Mouse (Mus musculus): ENCODE data around the gene Trappc5.
A peak's percentile ranks its signal among the peaks of the same experiment; 100 is the strongest.

Gene Trappc5

DNA sequence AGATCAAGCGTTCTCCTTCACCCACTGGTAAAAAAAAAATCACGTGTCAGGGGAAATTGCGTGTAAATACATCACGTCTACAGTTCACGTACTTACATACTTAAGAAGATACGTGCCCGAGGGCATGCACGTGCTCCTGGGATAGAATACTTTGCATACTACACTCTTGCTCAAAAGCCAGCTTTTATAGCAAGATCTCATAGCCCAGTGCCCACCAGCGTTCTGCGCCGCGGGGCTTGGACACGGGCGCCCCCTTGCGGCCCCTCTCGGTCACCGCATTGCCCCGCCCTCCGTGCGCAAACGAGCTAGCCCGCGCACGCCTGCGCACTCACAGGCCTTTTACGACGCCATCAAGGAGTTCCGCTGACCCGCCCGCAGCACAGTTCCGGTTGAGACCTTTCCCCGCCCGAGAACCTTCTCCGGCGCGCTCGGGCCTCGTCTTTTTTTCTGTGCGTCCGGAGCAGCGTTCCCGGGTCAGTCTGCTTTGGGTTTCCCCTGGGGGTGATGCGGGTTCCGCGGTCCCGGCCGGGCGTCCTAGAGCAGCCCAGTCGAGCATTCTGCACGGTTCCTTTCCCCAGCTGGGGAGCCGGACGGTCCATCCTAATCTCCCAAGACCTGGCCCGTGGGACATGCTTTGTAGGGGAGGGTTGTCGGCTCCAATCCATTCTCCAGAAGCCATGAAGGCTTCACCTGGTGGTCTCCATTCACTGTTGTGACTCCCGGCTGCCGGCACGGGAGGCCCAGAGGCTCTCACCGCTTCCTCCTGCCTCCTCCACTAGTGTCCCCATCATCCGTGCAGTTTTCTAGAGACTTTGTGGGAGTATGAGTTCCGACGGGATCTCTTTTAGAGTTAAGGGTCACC, at the start of gene Trappc5:
Trappc5 (plus strand) TSS at position 169 of the 862 bp plus-strand sequence.
- DNase-seq = peak; percentile 96

DNA sequence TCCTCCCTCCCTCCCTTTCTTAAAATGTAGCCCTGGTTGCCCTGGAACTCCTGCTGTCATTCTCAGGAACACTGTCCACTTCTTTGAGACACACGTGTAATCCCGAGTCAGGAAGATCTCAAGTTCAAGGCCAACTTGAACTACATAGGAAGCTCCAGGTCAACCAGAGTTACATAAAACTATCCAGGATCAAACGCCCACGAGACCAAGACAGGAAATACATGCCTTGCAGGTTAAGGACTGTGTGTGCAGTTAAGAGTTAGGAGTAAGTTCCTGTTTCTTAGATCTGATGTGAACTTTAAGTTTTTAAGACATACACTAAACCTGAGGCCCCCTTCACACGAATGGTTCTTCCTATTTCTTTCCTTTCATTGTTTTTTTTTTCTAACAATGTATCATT, 49.1 kb upstream of the Trappc5 start:
- no peak for DNase-seq

DNA sequence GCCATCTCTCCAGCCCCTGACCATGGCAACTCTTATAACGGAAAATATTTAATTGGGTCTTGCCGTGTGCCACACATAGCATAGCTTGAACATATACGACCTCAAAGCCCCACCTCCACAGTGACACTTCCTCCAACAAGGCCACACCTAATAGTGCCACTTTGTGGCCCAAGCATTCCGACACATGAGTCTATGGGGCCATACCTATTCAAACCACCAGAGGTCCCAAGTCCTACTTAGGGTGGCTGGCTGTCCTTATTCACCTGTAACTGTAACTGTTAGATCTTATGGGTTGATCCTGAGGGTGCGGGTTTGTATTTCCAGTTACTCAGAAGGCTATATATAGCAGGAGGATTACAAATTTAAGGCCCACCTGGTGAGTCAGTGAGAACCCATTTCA, 48.1 kb upstream of the Trappc5 start:
- DNase-seq = peak in 1 of 2 experiments; percentile 50

- peak; percentile 73 to 86 for DNase-seq
These were observed 45.2 kb upstream of the Trappc5 start, which contains the start of gene Stxbp2 for GRCm38 (mm10) chr8:3630647-3631477. TSS of gene Stxbp2 (plus strand) at chr8:3630955.

GRCm38 (mm10) chr8:3631478-3631875, 44.6 kb upstream of the Trappc5 start:
- DNase-seq = no peak

- peak; percentile 12 to 21 for DNase-seq
These were observed 30.3 kb upstream of the Trappc5 start for GRCm38 (mm10) chr8:3645804-3646203.

DNA sequence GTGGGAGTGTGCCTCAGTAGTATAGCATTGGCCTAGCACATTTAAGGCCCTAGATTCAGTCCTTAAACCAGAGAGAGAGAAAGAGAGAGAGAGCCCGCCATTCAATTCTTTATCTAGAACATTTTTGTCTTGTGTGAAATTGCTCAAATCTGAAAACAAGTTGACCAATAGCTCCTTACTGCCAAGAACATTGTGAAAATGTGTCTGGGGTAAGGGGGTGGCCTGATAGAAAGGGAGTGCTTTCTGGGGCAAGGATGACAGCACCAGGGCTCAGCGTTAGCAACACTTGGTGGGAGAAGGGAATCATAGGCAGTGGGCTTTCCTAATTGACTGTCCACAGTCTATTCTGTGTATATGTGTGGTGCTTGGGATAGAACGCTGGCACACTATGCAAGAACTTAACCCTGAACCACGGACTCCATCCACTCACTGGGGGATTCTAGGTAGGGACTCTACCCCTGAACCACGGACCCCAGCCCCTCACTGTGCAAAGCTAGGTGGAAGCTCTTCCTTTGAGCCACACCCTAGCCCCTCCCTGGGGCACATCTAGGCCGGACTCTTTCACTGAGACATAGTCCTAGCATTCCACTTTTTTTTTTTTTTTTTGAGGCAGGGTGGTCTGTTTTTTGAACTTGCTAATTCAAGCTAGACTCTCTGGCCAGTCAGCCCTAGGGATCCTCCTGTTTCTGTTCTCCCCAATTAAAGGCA, 29.1 kb upstream of the Trappc5 start:
- no peak for DNase-seq

DNA sequence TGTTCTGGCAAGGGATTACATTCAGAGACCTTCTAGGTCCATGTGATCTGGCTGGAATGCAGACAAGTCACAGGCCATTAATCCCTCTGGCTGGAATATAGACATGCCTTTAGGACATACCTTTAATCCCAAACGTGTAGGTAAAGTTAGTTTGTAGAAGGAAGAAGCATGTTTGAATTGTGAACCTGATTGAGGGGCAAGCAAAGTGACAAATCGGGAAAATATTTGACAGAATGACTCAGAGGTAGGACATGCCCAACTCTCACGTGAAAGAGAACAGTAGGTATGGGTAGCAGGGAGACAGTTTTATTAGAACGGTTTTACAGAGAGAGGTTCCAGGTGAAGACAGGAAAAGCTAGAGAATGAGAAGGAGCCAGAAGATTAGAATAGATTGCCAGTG, 28.5 kb upstream of the Trappc5 start:
- DNase-seq = no peak

DNA sequence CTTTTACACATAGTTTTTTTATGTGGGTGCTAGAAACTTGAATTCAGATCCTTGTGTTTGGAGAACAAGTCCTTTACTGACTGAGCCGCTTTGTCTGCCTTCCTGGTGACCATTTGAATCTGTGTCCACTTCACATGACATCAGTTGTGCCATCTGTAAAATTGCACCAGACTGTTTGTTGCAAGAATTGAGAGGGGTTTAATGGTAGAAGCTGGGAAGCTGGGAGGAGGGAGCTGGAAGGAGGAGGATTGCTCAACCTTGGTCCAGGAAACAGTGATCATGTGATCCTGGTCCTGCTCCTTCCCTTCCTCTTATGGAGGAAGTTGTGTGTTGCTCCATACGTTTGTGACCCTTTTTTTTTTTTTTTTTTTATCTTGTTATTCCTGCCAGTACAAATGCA, 27.8 kb upstream of the Trappc5 start:
- DNase-seq = no peak

DNA sequence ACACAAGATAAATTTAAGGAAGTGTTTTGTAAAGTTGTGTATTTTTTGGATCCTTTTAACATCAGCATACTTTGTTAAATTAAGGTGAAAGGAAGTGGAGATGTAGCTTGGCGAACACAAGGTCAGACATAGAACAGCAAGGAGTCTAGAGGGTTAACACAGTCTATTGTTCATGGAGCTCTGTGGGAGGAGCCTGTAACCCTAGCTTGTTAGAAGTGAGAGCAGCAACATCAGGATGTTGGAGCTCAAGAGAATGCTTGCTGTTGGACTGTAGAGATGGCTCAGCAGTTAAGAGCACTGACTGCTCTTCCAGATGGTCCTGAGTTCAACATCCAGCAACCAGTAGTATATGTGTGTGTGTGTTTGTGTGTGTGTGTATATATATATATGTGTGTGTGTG, 27.1 kb upstream of the Trappc5 start:
- DNase-seq = no peak

GRCm38 (mm10) chr8:3652845-3653244, 23.3 kb upstream of the Trappc5 start:
- no peak for DNase-seq

DNA sequence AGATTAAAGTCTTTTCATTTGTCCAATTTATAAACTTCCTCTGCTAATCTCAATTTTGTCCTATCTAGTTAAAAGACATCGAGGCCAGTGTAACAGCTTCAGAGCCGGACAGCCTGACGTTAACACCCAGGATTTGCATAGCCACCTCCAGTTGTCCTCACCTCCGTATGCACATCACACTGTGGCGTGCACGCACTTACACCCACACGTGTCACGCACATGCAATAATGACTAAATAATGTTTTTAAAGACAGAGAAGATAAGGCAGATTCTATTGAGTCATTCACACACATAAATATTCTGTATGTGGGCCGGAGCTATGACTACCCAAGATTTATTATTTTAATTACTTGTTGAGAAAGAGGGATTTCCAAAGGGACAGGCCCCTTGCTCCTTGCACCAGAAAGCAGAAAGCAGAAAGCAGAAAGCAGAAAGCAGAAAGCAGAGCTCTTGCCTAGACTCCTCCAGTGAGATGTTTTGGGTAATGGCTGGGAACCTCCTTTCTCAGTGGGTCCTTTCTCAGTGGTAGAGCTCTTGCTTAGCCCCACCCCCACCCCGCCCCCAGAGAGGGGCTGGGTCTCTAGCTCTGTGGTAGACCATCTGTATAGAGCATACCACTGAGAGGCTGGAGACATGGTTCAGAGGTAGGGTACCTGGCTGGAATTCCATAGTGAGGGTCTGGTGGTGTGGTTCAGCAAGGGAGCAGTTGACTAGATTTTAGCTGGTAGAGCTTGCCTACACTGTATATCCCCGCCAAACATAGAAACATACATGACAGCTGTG, 21.2 kb upstream of the Trappc5 start:
- no peak for DNase-seq

- no peak for DNase-seq
These were observed 20.6 kb upstream of the Trappc5 start, which contains the start of gene Retn for GRCm38 (mm10) chr8:3655526-3655925. TSS of gene Retn (plus strand) at chr8:3655770.

DNA sequence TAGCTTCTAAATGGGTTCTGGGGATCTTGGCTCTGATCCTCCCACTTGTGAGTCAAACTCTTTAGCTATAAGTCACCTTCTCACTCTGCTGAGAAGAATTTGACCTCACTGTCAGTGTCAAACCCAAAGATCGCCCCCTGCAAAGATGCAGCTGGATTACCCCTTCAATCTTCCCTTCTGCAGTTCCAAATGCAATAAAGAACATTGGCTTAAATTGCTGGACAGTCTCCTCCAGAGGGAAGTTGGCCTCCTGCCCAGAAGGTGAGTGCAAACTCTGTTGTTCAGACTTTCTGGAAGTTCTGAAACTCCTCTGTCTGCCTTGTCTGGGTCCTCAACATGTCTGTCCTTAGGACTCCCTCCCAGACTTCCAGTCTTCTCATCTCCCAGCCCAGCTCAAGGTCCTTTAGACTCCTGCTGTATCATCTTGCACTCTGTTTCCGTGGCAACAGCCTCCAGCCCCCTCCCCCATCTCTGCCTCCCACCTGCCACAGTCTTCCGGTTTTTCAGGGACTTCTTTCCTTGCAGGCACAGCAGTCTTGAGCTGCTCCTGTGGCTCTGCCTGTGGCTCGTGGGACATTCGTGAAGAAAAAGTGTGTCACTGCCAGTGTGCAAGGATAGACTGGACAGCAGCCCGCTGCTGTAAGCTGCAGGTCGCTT, 19.2 kb upstream of the Trappc5 start:
- DNase-seq = no peak

DNA sequence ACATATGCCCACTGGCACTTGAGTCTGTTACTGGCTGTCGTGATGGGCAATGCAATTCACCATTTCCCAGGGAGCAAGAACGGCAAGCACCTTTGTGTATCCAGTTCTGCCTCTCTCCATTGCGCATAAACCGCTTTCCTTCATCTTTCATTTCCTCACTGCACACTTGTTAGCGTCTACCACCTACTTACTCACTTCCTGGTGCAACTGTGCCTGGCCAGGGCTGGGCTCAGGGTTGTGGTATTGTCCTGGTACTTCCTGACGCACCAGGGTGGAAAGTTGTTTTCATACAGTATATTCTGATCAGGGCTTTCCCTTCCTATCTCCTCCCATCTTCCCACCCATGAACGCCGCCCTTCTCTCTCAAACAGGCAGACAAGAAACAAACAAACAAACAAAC, 15.2 kb upstream of the Trappc5 start:
- DNase-seq = no peak

GRCm38 (mm10) chr8:3664405-3664804, 11.7 kb upstream of the Trappc5 start:
- no peak for DNase-seq

DNA sequence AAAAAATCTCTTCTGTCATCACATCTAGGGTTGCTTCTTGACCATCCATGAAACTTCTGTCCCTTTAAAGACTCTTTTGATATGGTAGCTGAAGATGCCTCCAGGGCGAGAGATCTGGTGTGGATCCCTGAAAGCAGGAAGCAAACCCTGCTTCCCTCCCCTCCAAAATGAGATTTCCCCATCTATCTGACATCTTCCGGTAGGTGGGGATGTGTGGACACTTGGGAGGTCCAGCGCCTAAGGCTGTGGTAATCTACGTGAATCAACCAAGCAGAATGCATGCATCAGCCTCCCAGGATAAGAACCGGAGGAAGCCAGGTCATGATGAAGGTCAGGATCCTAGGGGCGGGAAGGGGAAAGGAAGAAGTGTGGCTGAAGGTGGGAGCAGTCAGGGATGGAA, 10.6 kb upstream of the Trappc5 start, which contains the start of gene Mcemp1:
Mcemp1 (plus strand) TSS at position 248 of the 400 bp plus-strand sequence.
- DNase-seq = no peak

DNA sequence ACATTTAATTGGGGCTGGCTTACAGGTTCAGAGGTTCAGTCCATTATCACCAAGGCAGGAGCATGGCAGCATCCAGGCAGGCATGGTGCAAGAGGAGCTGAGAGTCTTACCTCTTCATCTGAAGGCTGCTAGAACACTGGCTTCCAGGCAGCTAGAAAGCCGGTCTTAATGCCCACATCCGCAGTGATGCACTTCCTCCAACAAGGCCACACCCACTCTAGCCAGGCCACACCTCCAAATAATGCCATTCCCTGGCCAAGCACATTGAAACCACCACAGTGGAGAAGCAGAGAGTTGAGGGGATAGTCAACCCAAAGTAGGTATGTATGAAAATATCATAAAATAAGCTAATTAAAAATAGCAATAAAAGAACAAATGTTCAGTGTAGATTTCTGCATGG, 5.7 kb upstream of the Trappc5 start:
- DNase-seq = no peak

DNA sequence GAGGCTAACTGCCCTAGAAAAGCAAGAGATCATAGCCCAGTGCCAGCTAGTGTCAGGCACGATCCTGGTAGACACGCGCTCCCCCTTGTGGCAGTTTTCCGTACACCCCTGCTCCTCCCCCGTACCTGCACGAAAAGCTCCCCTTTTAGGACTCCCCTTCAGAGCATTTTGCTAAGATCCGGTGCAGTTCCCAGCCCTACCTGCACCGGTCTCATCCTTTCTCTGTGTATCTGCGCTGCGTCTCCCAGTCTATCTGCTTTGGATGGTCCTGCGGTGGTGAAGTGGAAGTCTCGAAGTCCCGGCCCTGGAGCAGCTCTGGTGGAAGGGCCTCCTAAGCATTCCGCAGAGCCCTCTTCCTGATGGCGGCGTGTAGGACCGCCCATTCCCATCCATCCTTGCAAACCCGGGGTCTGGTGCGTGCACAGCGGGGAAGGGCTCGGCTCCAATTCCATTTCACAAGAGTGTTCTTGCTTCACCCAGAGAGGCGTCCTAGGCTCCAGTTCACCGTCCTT, 4.1 kb upstream of the Trappc5 start, which contains the start of gene Fcor:
Fcor (minus strand) TSS at position 383 of the 512 bp plus-strand sequence.
- DNase-seq = peak; percentile 92

GRCm38 (mm10) chr8:3674671-3675070, 1.4 kb upstream of the Trappc5 start:
- no peak for DNase-seq

GRCm38 (mm10) chr8:3676993-3677579, 987 bp downstream of the Trappc5 start:
- no peak for DNase-seq

Measured in cerebellum, postnatal 36 days (tissue).